Mouse (Mus musculus) right cerebral cortex, postnatal 4 days (tissue): ENCODE data around the gene Acsm5.
"Not testable (repeated sequence)": the region's sequence is repeated elsewhere in the genome, so short reads cannot be mapped to it uniquely, and the experiment has no call there.

Source experiments
- DNase-seq: peaks from one replicate; pipeline ENCODE4 v3.0.0-alpha.2; 2022

Acsm5 gene

DNA sequence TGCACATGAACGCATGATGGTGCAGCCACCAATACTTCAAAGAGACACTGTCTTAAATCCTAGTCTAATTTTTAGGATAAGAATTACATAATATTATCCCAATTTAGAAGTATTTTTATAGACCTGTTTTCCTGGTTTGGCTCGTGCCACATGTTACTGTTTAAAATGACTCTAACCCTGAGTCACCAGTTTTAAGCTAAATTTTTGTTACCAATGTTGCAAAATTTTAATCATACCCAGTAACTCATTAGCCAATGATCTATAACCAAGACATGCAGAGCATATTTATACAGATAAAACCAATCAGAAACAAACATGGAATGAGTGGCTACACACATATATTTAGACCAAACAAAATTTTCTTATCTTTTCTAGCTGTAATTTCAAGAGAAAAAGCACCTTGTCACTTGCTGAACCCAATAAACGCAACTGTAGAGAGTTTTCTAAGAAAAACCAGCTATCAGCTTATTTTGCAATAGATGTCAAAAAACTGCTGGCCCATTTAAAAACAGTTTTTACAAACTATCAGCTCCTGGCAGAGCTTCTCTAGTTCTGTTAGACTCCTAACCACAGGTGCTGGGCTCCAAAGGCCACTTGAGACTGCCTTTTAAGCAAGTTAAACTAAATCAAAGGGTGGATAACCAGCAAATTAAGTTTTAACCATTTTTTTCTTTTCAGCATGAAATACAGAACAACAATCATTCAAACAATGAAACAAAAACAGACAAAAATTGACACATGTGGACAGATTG, 31.4 kb downstream of the Acsm5 start:
- no peak for DNase-seq

DNA sequence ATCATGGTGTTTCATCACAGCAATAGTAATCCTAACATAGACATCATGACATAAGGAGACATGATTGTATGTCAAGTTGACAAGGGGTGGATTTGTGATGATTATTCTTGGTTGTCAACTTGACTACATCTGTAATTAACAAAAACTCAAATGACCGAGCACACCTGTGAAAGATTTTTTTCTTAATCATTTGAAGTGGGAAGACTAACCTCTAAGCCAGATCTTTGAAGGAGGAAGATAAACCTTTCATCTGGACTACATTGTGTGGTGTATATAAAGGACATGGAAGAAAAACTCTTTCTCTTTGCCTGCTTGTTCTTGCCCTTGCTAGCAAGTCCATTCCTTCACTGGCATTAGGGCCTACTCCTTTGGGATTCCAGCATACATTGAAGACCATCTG, 34.8 kb downstream of the Acsm5 start, which contains the start of gene Acsm2:
TSS of gene Acsm2 (plus strand) at position 301 of the 400 bp plus-strand sequence.
- DNase-seq = no peak

DNA sequence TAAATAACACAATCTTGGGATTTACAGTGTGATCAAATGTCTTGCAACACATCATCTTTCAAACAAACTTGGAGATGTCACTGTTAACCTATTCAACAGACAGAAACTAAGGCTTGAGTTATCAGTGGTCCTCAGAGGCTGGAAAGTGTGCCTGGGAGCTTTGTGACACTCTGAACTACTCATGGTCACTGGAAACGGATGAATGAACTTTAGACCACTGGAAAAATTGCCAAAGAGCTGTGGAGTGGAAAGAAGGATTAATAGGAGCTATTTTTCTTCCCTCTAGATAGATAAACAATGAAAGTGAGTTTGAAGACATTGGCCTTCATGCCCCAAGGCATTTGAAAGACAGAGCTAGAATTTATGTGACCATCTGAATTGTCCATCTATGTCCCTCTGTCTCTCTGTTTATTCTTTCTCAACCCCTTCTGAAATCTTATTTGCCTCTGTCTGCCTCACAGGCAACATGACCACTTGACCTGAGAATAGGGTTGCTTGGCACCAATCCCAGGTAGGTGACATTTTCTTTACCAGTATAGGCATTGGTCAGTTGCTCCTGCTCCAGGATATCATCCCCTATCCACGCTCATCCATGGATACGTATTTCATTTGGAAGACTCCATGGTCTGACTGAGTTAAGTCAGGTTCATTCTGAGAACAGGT, 40.7 kb downstream of the Acsm5 start:
- DNase-seq = no peak

DNA sequence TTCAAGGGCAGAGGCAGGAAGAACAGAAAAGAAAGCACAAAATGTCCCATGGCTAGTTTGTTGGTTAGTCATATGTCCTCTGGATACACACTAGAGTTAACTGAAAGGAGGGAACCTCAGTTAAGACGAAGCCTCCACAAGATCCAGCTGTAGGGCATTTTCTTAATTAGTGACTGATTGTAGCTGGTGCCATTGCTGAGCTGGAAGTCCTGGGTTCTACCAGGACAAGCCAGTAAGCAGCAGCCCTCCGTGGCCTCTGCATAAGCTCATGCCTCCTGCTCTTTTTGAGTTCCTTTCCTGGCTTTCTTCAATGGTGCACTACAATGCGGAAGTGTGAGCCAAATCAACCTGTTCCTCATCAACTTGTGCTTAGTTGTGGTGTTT, 41.2 kb downstream of the Acsm5 start:
- no peak for DNase-seq

DNA sequence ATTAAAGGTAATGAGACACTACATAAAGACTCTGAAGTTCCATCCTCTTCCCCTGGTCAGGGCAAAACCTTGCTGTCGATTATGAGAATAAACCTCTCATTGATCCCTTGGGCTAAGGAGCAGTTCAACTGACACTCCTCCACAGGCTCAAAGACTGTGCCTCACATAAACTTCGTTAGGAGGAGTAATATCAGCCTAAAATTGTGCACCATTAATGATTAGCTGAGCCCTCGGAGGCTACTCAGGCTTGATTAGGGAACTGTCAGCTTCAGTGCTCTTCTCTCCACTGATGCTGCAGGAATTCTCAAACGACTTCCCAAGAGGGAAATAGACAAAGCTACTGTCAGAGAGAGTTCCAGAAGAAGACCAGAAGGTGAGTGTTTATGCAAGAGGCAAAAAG, 42.2 kb downstream of the Acsm5 start:
- DNase-seq = no peak

DNA sequence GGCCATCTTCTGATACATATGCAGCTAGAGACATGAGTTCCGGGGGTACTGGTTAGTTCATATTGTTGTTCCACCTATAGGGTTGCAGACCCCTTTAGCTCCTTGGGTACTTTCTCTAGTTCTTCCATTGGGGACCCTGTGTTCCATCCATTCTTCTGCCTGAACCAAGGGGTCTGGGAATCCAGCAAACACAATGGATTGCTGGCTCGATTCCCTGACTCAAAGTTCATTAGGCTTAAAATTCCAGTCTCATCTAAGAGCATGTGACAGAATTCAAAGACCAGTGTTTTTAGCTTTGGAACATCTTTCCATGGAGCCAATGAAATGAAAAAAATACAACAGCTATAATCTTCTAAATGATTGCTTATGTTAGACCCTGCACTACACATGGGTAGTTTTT, 43.2 kb downstream of the Acsm5 start:
- DNase-seq = not testable (repeated sequence)

DNA sequence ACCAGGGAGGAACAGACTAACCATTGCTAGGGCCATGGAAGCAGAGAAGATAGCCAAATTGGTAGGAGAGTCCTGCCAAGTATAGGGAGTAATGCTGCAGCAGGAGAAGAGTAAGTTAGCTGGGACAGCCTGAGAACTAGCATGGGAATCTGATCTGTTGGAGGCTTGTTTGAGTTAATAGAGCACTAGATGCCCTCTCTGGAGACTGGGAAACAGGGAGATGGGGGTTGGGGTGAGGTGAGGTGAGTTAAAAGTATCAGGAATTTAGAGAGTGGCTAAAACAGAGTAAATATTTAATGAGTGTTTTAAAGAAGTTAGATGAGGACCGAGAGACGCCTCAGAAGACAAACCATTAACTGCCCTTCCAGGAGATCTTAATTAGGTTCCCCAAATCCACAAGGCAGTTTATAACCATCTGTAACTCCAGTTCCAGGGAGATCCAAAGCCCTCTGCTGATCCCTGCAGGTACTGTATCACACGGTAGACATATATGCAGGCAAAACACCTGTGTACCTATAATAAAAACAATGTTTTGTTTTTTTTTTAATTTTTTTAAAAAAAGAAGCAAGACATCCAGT, 75.4 kb downstream of the Acsm5 start:
- no peak for DNase-seq
